ENCODE assay signal across 24 mouse cellular contexts in the genomic region with DNA sequence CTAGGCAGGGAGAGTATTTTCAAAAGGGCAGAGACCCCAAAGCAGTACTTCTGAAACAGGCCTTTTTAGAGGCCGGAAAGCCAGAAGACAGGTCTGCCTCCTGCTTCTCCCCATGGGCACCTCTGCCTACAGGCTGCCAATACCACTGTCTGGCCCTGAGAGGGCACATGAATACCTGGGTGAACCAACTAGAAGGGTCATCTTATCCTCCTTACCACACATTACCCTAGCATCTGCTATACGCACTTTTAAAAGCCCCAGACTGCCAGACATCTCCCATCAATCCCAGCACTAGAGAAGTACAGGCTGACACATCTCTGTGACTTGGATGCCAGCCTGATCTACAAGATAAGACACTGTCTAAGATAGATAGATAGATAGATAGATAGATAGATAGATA.
DNase-seq lines count a peak whose midpoint lies in the region; ATAC-seq lines count a peak whose summit lies in the region.
"Had no signal": no experiment of that assay in that cellular context is flagged by ENCODE, and none has a peak within 500 bp of the region (broad histone marks: within the 10 kb centered on the region; RNA-seq: fewer than 3 reads in every experiment).

No protein-coding gene starts in this region.

- no peak for ATAC-seq in hindbrain, embryonic 11.5 days (ENCODE audit: low FRiP score)
- no peak for ATAC-seq in hindbrain, embryonic 16.5 days
- ATAC-seq in midbrain, embryonic 11.5 days (ENCODE audit: low FRiP score): no peak
- no peak for ATAC-seq in midbrain, embryonic 13.5 days
- ATAC-seq: activated CD4-positive, CD25-positive, alpha-beta regulatory T cell, adult 4 months; CD4-positive, CD25-positive, alpha-beta regulatory T cell, adult 4 months; forebrain, embryonic 13.5 days; Patski had no signal

- no peaks in the 10 kb centered on the region for H3K9me3 ChIP-seq in heart, embryonic 10.5 days
- H3K9me3 ChIP-seq in hindbrain, embryonic 11.5 days (ENCODE audit: control insufficient read depth, low read length): no peaks in the 10 kb centered on the region
- H3K9me3 ChIP-seq in hindbrain, embryonic 16.5 days (ENCODE audit: control insufficient read depth, low read length): no peaks in the 10 kb centered on the region
- H3K9me3 ChIP-seq in midbrain, embryonic 11.5 days (ENCODE audit: control insufficient read depth, low read length): no peaks in the 10 kb centered on the region; the same call in 1 of the 2 replicates
- no peaks in the 10 kb centered on the region for H3K9me3 ChIP-seq in midbrain, embryonic 13.5 days
- H3K9me3 ChIP-seq: embryonic facial prominence, embryonic 10.5 days; embryonic facial prominence, embryonic 12.5 days; forebrain, embryonic 13.5 days; forebrain, embryonic 15.5 days; G1E had no signal

- H3K9ac ChIP-seq in hindbrain, embryonic 11.5 days (ENCODE audit: low read depth, low read length): no peak overlapping the region
- no peak overlapping the region for H3K9ac ChIP-seq in hindbrain, embryonic 16.5 days (ENCODE audit: low read depth, low read length)
- no peak overlapping the region for H3K9ac ChIP-seq in midbrain, embryonic 11.5 days (ENCODE audit: low read length)
- no peak overlapping the region for H3K9ac ChIP-seq in midbrain, embryonic 13.5 days (replicated peaks)
- H3K9ac ChIP-seq: embryonic facial prominence, embryonic 12.5 days; forebrain, embryonic 13.5 days; forebrain, embryonic 15.5 days had no signal

- H3K27me3 ChIP-seq in heart, embryonic 10.5 days (ENCODE audit: insufficient read depth, poor library complexity, severe bottlenecking): no peaks in the 10 kb centered on the region
- H3K27me3 ChIP-seq in hindbrain, embryonic 11.5 days (ENCODE audit: control insufficient read depth, insufficient read depth, low read length): no peaks in the 10 kb centered on the region
- no peaks in the 10 kb centered on the region for H3K27me3 ChIP-seq in hindbrain, embryonic 16.5 days (replicated peaks; ENCODE audit: control insufficient read depth, insufficient read depth, low read length)
- H3K27me3 ChIP-seq in midbrain, embryonic 11.5 days (ENCODE audit: control insufficient read depth, insufficient read depth, low read length): no peaks in the 10 kb centered on the region
- no peaks in the 10 kb centered on the region for H3K27me3 ChIP-seq in midbrain, embryonic 13.5 days
- H3K27me3 ChIP-seq: CH12.LX; embryonic facial prominence, embryonic 12.5 days; forebrain, embryonic 13.5 days; forebrain, embryonic 15.5 days; Patski had no signal

- H3K4me2 ChIP-seq in hindbrain, embryonic 11.5 days (replicated peaks; ENCODE audit: low read depth, low read length): no peak overlapping the region
- H3K4me2 ChIP-seq in hindbrain, embryonic 16.5 days (ENCODE audit: low read length): no peak overlapping the region
- no peak overlapping the region for H3K4me2 ChIP-seq in midbrain, embryonic 11.5 days
- H3K4me2 ChIP-seq in midbrain, embryonic 13.5 days (replicated peaks): no peak overlapping the region
- H3K4me2 ChIP-seq: embryonic facial prominence, embryonic 12.5 days; forebrain, embryonic 13.5 days; forebrain, embryonic 15.5 days had no signal

- H3K36me3 ChIP-seq in heart, embryonic 10.5 days: no peaks in the 10 kb centered on the region
- H3K36me3 ChIP-seq in hindbrain, embryonic 11.5 days (ENCODE audit: control insufficient read depth, insufficient read depth, low read length): no peaks in the 10 kb centered on the region
- H3K36me3 ChIP-seq in hindbrain, embryonic 16.5 days (ENCODE audit: control insufficient read depth, insufficient read depth, low read length): no peaks in the 10 kb centered on the region
- H3K36me3 ChIP-seq in midbrain, embryonic 11.5 days (ENCODE audit: control insufficient read depth, insufficient read depth, low read length): no peaks in the 10 kb centered on the region
- no peaks in the 10 kb centered on the region for H3K36me3 ChIP-seq in midbrain, embryonic 13.5 days
- H3K36me3 ChIP-seq: embryonic facial prominence, embryonic 10.5 days; embryonic facial prominence, embryonic 12.5 days; forebrain, embryonic 15.5 days had no signal

- peaks cover 11% of the 10 kb centered on the region; the same call in 1 of the 2 replicates for H3K4me1 ChIP-seq in heart, embryonic 10.5 days
- peaks cover 6% of the 10 kb centered on the region; the same call in 1 of the 2 replicates for H3K4me1 ChIP-seq in hindbrain, embryonic 11.5 days (replicated peaks; ENCODE audit: control insufficient read depth, insufficient read depth, low read length)
- no peaks in the 10 kb centered on the region; the same call in 1 of the 2 replicates for H3K4me1 ChIP-seq in hindbrain, embryonic 16.5 days (ENCODE audit: control insufficient read depth, insufficient read depth, low read depth, low read length)
- peaks cover 34% of the 10 kb centered on the region for H3K4me1 ChIP-seq in midbrain, embryonic 11.5 days (ENCODE audit: control insufficient read depth, insufficient read depth, low read length)
- peaks cover 25% of the 10 kb centered on the region for H3K4me1 ChIP-seq in midbrain, embryonic 13.5 days (replicated peaks)

- peak; percentile 66 for DNase-seq in heart, adult 11 months
- no peak for DNase-seq in heart, embryonic 10.5 days (ENCODE audit: low spot score)
- DNase-seq in hindbrain, embryonic 11.5 days (ENCODE audit: low spot score): no peak
- peak; percentile 84 for DNase-seq in midbrain, embryonic 11.5 days (ENCODE audit: low spot score, missing footprints)
- DNase-seq: adrenal gland, adult 8-10 months; adrenal gland, postnatal 14 days; adrenal gland, postnatal 36 days; B cell, adult 2 months; cerebellum, adult 11-12 months; cerebellum, adult 2 months; cerebellum, adult 9-10 months; cerebellum, postnatal 10 days; cerebellum, postnatal 25 days had no signal

- no peak overlapping the region for H3K4me3 ChIP-seq in heart, embryonic 10.5 days
- H3K4me3 ChIP-seq in hindbrain, embryonic 11.5 days (ENCODE audit: low read depth, low read length): no peak overlapping the region
- no peak overlapping the region for H3K4me3 ChIP-seq in hindbrain, embryonic 16.5 days (ENCODE audit: low read length)
- no peak overlapping the region for H3K4me3 ChIP-seq in midbrain, embryonic 11.5 days (ENCODE audit: low read depth, low read length)
- no peak overlapping the region for H3K4me3 ChIP-seq in midbrain, embryonic 13.5 days (replicated peaks)
- H3K4me3 ChIP-seq: embryonic facial prominence, embryonic 10.5 days; embryonic facial prominence, embryonic 12.5 days; forebrain, embryonic 13.5 days; forebrain, embryonic 15.5 days had no signal

- 91% methylated on average over 2 of the region's 2 CpGs for WGBS in heart, embryonic 10.5 days
- 83% methylated on average over 2 of the region's 2 CpGs for WGBS in hindbrain, embryonic 11.5 days
- WGBS in hindbrain, embryonic 16.5 days: 78% methylated on average over 2 of the region's 2 CpGs
- 92% methylated on average over 2 of the region's 2 CpGs for WGBS in midbrain, embryonic 11.5 days
- WGBS in midbrain, embryonic 13.5 days: 89% methylated on average over 2 of the region's 2 CpGs

- no peak overlapping the region for H3K27ac ChIP-seq in heart, embryonic 10.5 days
- H3K27ac ChIP-seq in hindbrain, embryonic 11.5 days (ENCODE audit: low read depth, low read length): 0 out of 2 replicates have a peak overlapping the region, but pooled peaks have one; percentile 45
- no peak overlapping the region for H3K27ac ChIP-seq in hindbrain, embryonic 16.5 days (ENCODE audit: low read depth, low read length)
- H3K27ac ChIP-seq in midbrain, embryonic 11.5 days (ENCODE audit: low read depth, low read length): no peak overlapping the region
- H3K27ac ChIP-seq in midbrain, embryonic 13.5 days: no peak overlapping the region
- H3K27ac ChIP-seq: embryonic facial prominence, embryonic 10.5 days; embryonic facial prominence, embryonic 12.5 days; forebrain, embryonic 13.5 days; forebrain, embryonic 15.5 days had no signal

Comparison
In these comparisons a context has a peak if more than half of its experiments do, and no peak if none do; other contexts are left out.
1. DNase-seq: peak in heart, adult 11 months (single experiment) and midbrain, embryonic 11.5 days (single experiment); none in heart, embryonic 10.5 days (single experiment) and hindbrain, embryonic 11.5 days (single experiment).